Mouse (Mus musculus): ENCODE data around the gene Scgb1b12. TPM values are rescaled to one million over a fixed set of nuclear protein-coding genes. Genes with fewer than 3 reads are reported as not detected.

The Scgb1b12 gene
- polyA plus RNA-seq (2012; rRNA removed): not detected in 2 replicates

DNA sequence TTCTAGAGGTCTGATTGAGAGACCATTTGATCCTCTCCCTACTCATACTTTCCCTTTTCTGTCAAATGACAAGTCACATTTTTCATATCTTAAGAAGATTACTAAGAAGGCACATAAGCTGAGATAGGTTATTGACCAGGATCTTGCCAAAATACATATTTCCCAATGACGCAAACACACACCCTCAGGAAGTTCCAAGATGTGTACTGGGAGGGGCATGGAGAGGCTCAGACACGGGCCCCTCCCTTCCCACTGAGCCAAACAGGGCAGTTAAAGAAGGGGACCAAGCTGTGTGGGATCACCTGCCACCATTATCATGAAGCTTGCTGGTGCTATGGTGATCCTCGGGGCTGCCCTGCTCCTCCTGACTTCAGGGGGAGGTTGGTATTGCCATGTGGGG lies at the start of gene Scgb1b12:
Gene Scgb1b12, plus strand, starts transcription at position 301 of the 400 bp plus-strand sequence.

DNA sequence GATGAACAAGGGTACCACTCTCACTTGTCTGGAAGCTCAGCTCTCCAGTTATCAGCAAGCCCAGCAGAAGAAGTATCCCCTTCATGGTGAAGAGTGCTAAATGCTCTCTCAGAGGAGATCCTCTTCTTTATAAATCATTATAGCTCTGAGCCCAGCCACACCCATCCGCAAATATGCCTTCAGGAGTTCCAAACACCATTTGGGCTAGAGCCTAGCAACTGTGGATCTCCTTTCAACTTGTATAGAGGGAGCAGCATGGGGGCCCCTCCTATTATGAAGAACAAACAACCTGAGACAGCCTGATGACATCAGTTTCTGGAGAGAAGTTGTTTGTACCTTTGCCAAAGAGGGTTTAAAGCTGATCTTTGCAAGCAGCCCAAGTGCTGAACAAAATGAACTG lies 6.8 kb upstream of the Scgb1b12 start, which contains the start of gene Scgb2b12:
Gene Scgb2b12, minus strand, starts transcription at position 101 of the 400 bp plus-strand sequence.

Other genes starting within 250 kb of the Scgb1b12 start
- gene Scgb1b10, start 233.3 kb upstream of the Scgb1b12 start, polyA plus RNA-seq (2012; rRNA removed): not detected in 2 replicates
- not detected in 2 replicates for gene Scgb2b11, start 123.0 kb upstream of the Scgb1b12 start, polyA plus RNA-seq (2012; rRNA removed)
- not detected in 2 replicates for gene Scgb1b11, start 111.3 kb upstream of the Scgb1b12 start, polyA plus RNA-seq (2012; rRNA removed)
- gene Scgb2b12, start 6.9 kb upstream of the Scgb1b12 start, polyA plus RNA-seq (2012; rRNA removed): not detected in 2 replicates
- gene Scgb1b29, start 107.4 kb downstream of the Scgb1b12 start, polyA plus RNA-seq (2012; rRNA removed): not detected in 2 replicates

Data from central nervous system, embryonic 11.5 days (tissue).